Mouse (Mus musculus) R1 (cell line): Measurements from ENCODE around the gene Rftn1.

Experiments used
- DNase-seq: peaks from one replicate; pipeline ENCODE4 v3.0.0-alpha.2; 2018; ENCODE audit warnings: low read depth, low spot score

Rftn1 gene

GRCm38 (mm10) chr17:49982611-49983390 lies 207.7 kb downstream of the Rftn1 start:
- no peak for DNase-seq

GRCm38 (mm10) chr17:49981591-49981990 lies 208.9 kb downstream of the Rftn1 start:
- DNase-seq = no peak

GRCm38 (mm10) chr17:49979761-49980285 lies 210.7 kb downstream of the Rftn1 start:
- DNase-seq = no peak

GRCm38 (mm10) chr17:49977424-49977790 lies 213.1 kb downstream of the Rftn1 start:
- DNase-seq = no peak

- DNase-seq = no peak
Measured at GRCm38 (mm10) chr17:49976678-49977423, 213.6 kb downstream of the Rftn1 start.

- no peak for DNase-seq
Measured at GRCm38 (mm10) chr17:49975481-49975880, 215.0 kb downstream of the Rftn1 start.

GRCm38 (mm10) chr17:49974996-49975395 lies 215.5 kb downstream of the Rftn1 start:
- DNase-seq = no peak

- no peak for DNase-seq
Measured at GRCm38 (mm10) chr17:49972164-49972563, 218.3 kb downstream of the Rftn1 start.

GRCm38 (mm10) chr17:49971057-49971456 lies 219.4 kb downstream of the Rftn1 start:
- no peak for DNase-seq

- DNase-seq = peak; percentile 30
Measured at GRCm38 (mm10) chr17:49968467-49969207, 221.8 kb downstream of the Rftn1 start.

- no peak for DNase-seq
Measured at GRCm38 (mm10) chr17:49965846-49966762, 224.4 kb downstream of the Rftn1 start.

- peak; percentile 55 for DNase-seq
Measured at GRCm38 (mm10) chr17:49965035-49965434, 225.4 kb downstream of the Rftn1 start.

- DNase-seq = no peak
Measured at GRCm38 (mm10) chr17:49964471-49964870, 226.0 kb downstream of the Rftn1 start.

GRCm38 (mm10) chr17:49959021-49959420 lies 231.5 kb downstream of the Rftn1 start:
- DNase-seq = no peak

GRCm38 (mm10) chr17:49951856-49952607 lies 238.4 kb downstream of the Rftn1 start:
- peak; percentile 19 for DNase-seq

GRCm38 (mm10) chr17:49951491-49951855 lies 239.0 kb downstream of the Rftn1 start:
- DNase-seq = peak; percentile 72

- peak; percentile 54 for DNase-seq
Measured at GRCm38 (mm10) chr17:49942674-49943073, 247.8 kb downstream of the Rftn1 start.
